Mouse (Mus musculus): ENCODE data around the gene Cdc25b.

GRCm38 (mm10) chr2:131204410-131204981 lies 17.7 kb downstream of the Cdc25b start:
- TF ChIP-seq GATA1 (IDR thresholded peaks at IDR 0.05; ENCODE audit: borderline replicate concordance, low read length) (no peak), FLI1 (IDR thresholded peaks at IDR 0.05; ENCODE audit: low read length) (no peak)

Data from megakaryocyte, embryonic 14.5 days (primary cell).